Comparison of ENCODE assay signal across 8 mouse cellular contexts in the genomic region with DNA sequence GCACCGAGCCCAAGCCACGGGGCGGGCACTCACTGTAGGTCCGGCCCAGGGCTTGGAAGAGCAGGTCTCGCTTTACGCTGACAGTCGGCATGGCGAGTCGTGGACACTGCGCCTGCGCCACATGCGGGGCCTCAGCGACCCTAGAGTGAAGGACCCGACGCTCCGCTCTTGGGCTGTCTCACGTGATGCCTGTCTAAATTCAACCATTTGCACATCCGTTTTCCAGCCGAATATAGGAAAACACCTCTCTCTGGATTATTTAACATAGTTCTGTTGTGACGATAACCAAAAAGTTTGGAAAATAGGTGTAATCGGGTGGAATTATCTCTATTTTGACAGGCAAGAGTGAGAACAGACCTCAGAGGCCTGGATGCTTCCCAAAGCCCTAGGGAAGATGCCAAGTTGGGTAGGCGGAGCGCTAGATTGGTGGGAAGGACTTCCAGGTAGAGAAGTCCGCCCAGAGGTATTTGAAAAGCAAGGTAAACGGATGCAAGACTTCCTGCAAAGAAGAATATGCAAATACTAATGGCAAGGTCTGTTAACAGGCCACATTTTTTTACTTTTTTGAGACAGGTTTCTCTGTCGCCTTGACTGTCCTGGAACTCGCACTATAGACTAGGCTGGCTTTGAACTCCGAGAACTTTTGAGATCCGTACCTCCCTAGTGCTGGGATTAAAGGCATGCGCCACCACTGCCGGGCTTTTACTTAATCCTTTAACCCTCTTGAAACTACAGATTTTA. TPM values are rescaled to one million over a fixed set of nuclear protein-coding genes. Genes with fewer than 3 reads are reported as not detected.
A peak's percentile ranks its signal among the peaks of the same experiment; 100 is the strongest.
DNase-seq lines count a peak whose midpoint lies in the region; ATAC-seq lines count a peak whose summit lies in the region.

A gene (minus strand): TSS at position 146 of the 741 bp plus-strand sequence.

- peak within 1 kb of the TSS; percentile 74 for H3K4me2 ChIP-seq in hindbrain, embryonic 11.5 days (replicated peaks; ENCODE audit: low read depth, low read length)

- DNase-seq in Muller cell, postnatal 12 days (ENCODE audit: inconsistent ontology term) = peak; percentile 95
- peak; percentile 92 for DNase-seq in cerebellum, adult 9-11 months
- peak; percentile 83 to 93 for DNase-seq in frontal cortex, adult 2 months (ENCODE audit: extremely low spot score in 1 of 2, low spot score in 1 of 2)
- peak; percentile 92 for DNase-seq in hindbrain, embryonic 11.5 days (ENCODE audit: low spot score)
- DNase-seq in layer of hippocampus, postnatal 10 days (ENCODE audit: low spot score in 2 of 2) = peak; percentile 95
- DNase-seq in lung, postnatal 10 days = peak; percentile 95
- DNase-seq in ovary, postnatal 36 days (ENCODE audit: low spot score) = peak; percentile 87
- DNase-seq in thymus, postnatal 25 days = peak; percentile 87

- H3K36me3 ChIP-seq in hindbrain, embryonic 11.5 days (ENCODE audit: control insufficient read depth, insufficient read depth, low read length) = no peaks in the 10 kb centered on the region

- H3K4me3 ChIP-seq in hindbrain, embryonic 11.5 days (ENCODE audit: low read depth, low read length) = peak within 1 kb of the TSS; percentile 96

- no peaks in the 10 kb centered on the region; the same call in 1 of the 2 replicates for H3K4me1 ChIP-seq in hindbrain, embryonic 11.5 days (replicated peaks; ENCODE audit: control insufficient read depth, insufficient read depth, low read length)

- no peaks in the 10 kb centered on the region for H3K27me3 ChIP-seq in hindbrain, embryonic 11.5 days (ENCODE audit: control insufficient read depth, insufficient read depth, low read length)

- ATAC-seq in hindbrain, embryonic 11.5 days (ENCODE audit: low FRiP score) = peak; percentile 99

- H3K27ac ChIP-seq in hindbrain, embryonic 11.5 days (ENCODE audit: low read depth, low read length) = no peak within 1 kb of the TSS

- peak within 1 kb of the TSS; percentile 83 for H3K9ac ChIP-seq in hindbrain, embryonic 11.5 days (ENCODE audit: low read depth, low read length)

- WGBS in hindbrain, embryonic 11.5 days = under 1% methylated on average over 31 of the region's 31 CpGs

- H3K9me3 ChIP-seq in hindbrain, embryonic 11.5 days (ENCODE audit: control insufficient read depth, low read length) = no peaks in the 10 kb centered on the region

RNA-seq across cellular contexts. Expression of the gene that starts here (rescaled TPM):
- 52.1 and 52.2 TPM in 2 replicates for polyA plus RNA-seq in frontal cortex, adult 2 months (2012; rRNA removed)
- polyA plus RNA-seq in hindbrain, embryonic 11.5 days (2014; fragmentation: Nextera tagmentation; extraction: Ambion mirVana) = 146 and 152 TPM in 2 replicates
- total RNA-seq in layer of hippocampus, postnatal 10 days (2021) = 10 to 100 TPM; 72.2 to 78.2 TPM
